Mouse (Mus musculus) small intestine, adult 2 months (tissue): ENCODE results near the gene Rab5if.
"Not testable (repeated sequence)": the region's sequence is repeated elsewhere in the genome, so short reads cannot be mapped to it uniquely, and the experiment has no call there.

Experiments
- CTCF ChIP-seq: fragments of 200-500 bp; IDR thresholded peaks from 2 replicates; pipeline ENCODE4 v1.5.1; 2012; ENCODE audit warnings: low read depth, mild to moderate bottlenecking, control low read depth, inconsistent platforms, low read length, moderate library complexity, mixed read lengths; ENCODE audit not compliant: insufficient replicate concordance, insufficient read length; ENCODE audit errors: extremely low read depth
- POLR2A ChIP-seq: fragments of 200-500 bp; IDR thresholded peaks from 2 replicates; pipeline ENCODE4 v1.6.1; 2012; ENCODE audit warnings: low read depth, mild to moderate bottlenecking, control low read depth, inconsistent platforms, low read length, moderate library complexity

DNA sequence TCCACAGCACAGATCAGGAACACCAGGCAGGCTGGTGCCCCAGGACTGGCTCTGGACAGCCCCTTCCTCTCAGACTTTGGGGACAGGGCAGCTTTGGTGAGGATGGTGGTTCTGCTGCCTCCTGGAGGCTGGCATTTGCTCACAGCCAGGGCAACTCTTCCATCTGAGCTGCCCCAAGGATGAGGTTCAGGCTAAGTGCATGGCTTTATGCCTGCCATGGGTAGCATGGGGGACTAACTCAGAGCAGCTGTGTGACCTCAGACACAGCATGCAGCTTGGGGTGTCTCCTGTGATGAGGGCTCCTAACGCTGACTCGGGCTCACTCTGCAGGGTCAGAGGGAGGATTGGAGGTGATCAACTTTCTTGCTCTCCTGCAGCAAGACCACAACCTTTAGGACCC, 22.7 kb downstream of the Rab5if start:
- TF ChIP-seq POLR2A, CTCF: not testable (repeated sequence)
